20 mouse cellular contexts compared by ENCODE assay signal in genomic region chr10:77048606-77049005, GRCm38 (mm10).
"Had no signal": no experiment of that assay in that cellular context is flagged by ENCODE, and none has a peak within 500 bp of the region (broad histone marks: within the 10 kb centered on the region; RNA-seq: fewer than 3 reads in every experiment).

No protein-coding gene starts in this region.

- H3K4me1 ChIP-seq: hindbrain, embryonic 15.5 days; limb, embryonic 10.5 days; limb, embryonic 12.5 days; liver, embryonic 13.5 days; liver, embryonic 15.5 days had no signal

- H3K4me3 ChIP-seq: heart, embryonic 10.5 days; heart, embryonic 12.5 days; hindbrain, embryonic 13.5 days; hindbrain, embryonic 15.5 days; layer of hippocampus, adult 2 months; left cerebral cortex, adult 2 months; limb, embryonic 10.5 days; limb, embryonic 12.5 days; liver, embryonic 13.5 days; liver, embryonic 15.5 days had no signal

- H3K27ac ChIP-seq: heart, embryonic 10.5 days; hindbrain, embryonic 13.5 days; hindbrain, embryonic 15.5 days; hindbrain, postnatal 0 days; layer of hippocampus, adult 2 months; left cerebral cortex, adult 2 months; limb, embryonic 10.5 days; limb, embryonic 12.5 days; liver, embryonic 13.5 days; liver, embryonic 15.5 days had no signal

- H3K27me3 ChIP-seq: heart, embryonic 12.5 days; hindbrain, embryonic 13.5 days; hindbrain, embryonic 15.5 days; limb, embryonic 12.5 days; liver, embryonic 13.5 days; liver, embryonic 15.5 days had no signal

- ATAC-seq: hindbrain, postnatal 0 days; intestine, embryonic 16.5 days had no signal

- H3K9me3 ChIP-seq: heart, embryonic 10.5 days; heart, embryonic 12.5 days; hindbrain, embryonic 13.5 days; hindbrain, embryonic 15.5 days; limb, embryonic 10.5 days; limb, embryonic 12.5 days; liver, embryonic 13.5 days; liver, embryonic 15.5 days had no signal

- H3K4me2 ChIP-seq: heart, embryonic 12.5 days; hindbrain, embryonic 13.5 days; hindbrain, embryonic 15.5 days; limb, embryonic 12.5 days; liver, embryonic 11.5 days; liver, embryonic 13.5 days; liver, embryonic 15.5 days had no signal

- DNase-seq: gastrocnemius, postnatal 14 days; gastrocnemius, postnatal 36 days; heart, adult 18-20 months; heart, postnatal 14 days; heart, postnatal 36 days; kidney, postnatal 4 days; liver; liver, embryonic 13.5 days had no signal

- H3K9ac ChIP-seq: heart, embryonic 12.5 days; hindbrain, embryonic 13.5 days; hindbrain, embryonic 15.5 days; limb, embryonic 12.5 days; liver, embryonic 13.5 days; liver, embryonic 15.5 days had no signal
